ENCODE assay signal across 28 mouse cellular contexts in genomic region chr6:142738637-142739036, GRCm38 (mm10). TPM values are rescaled to one million over a fixed set of nuclear protein-coding genes. Genes with fewer than 3 reads are reported as not detected.
DNase-seq lines count a peak whose midpoint lies in the region; ATAC-seq and TF ChIP-seq lines count a peak whose summit lies in the region.
"Had no signal": no experiment of that assay in that cellular context is flagged by ENCODE, and none has a peak within 500 bp of the region (broad histone marks: within the 10 kb centered on the region; RNA-seq: fewer than 3 reads in every experiment).

No protein-coding gene starts in this region.

- H3K79me2 ChIP-seq in liver, adult 2 months (ENCODE audit: control insufficient read depth, insufficient read depth, low read length): no peaks in the 10 kb centered on the region

- no peak overlapping the region for H3K4me2 ChIP-seq in liver, embryonic 12.5 days
- no peak overlapping the region for H3K4me2 ChIP-seq in liver, embryonic 15.5 days
- H3K4me2 ChIP-seq: embryonic facial prominence, embryonic 13.5 days; embryonic facial prominence, embryonic 15.5 days; forebrain, embryonic 13.5 days; forebrain, embryonic 15.5 days had no signal

- peak overlapping the region; percentile 68 for H3K27ac ChIP-seq in liver, adult 2 months (replicated peaks; ENCODE audit: insufficient read depth, low read depth, low read length)
- no peak overlapping the region for H3K27ac ChIP-seq in liver, embryonic 12.5 days
- peak overlapping the region; percentile 30; the same call in 1 of the 2 replicates for H3K27ac ChIP-seq in liver, embryonic 15.5 days (replicated peaks)
- H3K27ac ChIP-seq: embryonic facial prominence, embryonic 13.5 days; embryonic facial prominence, embryonic 15.5 days; forebrain, embryonic 13.5 days; forebrain, embryonic 15.5 days had no signal

- 0 out of 2 replicates have a peak overlapping the region, but pooled peaks have one; percentile 39 for H3K9ac ChIP-seq in liver, adult 2 months (ENCODE audit: low read depth, low read length)
- H3K9ac ChIP-seq in liver, embryonic 12.5 days: no peak overlapping the region
- H3K9ac ChIP-seq in liver, embryonic 15.5 days: no peak overlapping the region
- H3K9ac ChIP-seq: embryonic facial prominence, embryonic 13.5 days; embryonic facial prominence, embryonic 15.5 days; forebrain, embryonic 13.5 days; forebrain, embryonic 15.5 days had no signal

- H3K36me3 ChIP-seq in liver, adult 2 months (ENCODE audit: control insufficient read depth, insufficient read depth, low read length): no peaks in the 10 kb centered on the region
- no peaks in the 10 kb centered on the region for H3K36me3 ChIP-seq in liver, embryonic 12.5 days
- no peaks in the 10 kb centered on the region for H3K36me3 ChIP-seq in liver, embryonic 15.5 days (replicated peaks)
- H3K36me3 ChIP-seq: embryonic facial prominence, embryonic 13.5 days; embryonic facial prominence, embryonic 15.5 days; forebrain, embryonic 15.5 days; G1E had no signal

- H3K4me3 ChIP-seq in liver, adult 2 months (ENCODE audit: insufficient read depth, low read depth, low read length): no peak overlapping the region
- H3K4me3 ChIP-seq in liver, embryonic 12.5 days: no peak overlapping the region
- no peak overlapping the region for H3K4me3 ChIP-seq in liver, embryonic 15.5 days (replicated peaks)
- H3K4me3 ChIP-seq: embryonic facial prominence, embryonic 13.5 days; embryonic facial prominence, embryonic 15.5 days; erythroblast, embryonic 14.5 days; forebrain, embryonic 13.5 days; forebrain, embryonic 15.5 days had no signal

- no peak for TF ChIP-seq POLR2A in liver, adult 2 months (IDR thresholded peaks at IDR 0.05; ENCODE audit: extremely low read depth, insufficient read depth, low read length)

- no peak for TF ChIP-seq CTCF in liver, adult 2 months (IDR thresholded peaks at IDR 0.05; ENCODE audit: low read depth, low read length)

- 24% methylated on average over 6 of the region's 6 CpGs for WGBS in liver, adult 2 months
- 58% methylated on average over 6 of the region's 6 CpGs for WGBS in liver, embryonic 12.5 days (ENCODE audit: insufficient replicate concordance)
- WGBS in liver, embryonic 15.5 days (ENCODE audit: insufficient replicate concordance): 56% methylated on average over 6 of the region's 6 CpGs

- peak; percentile 17 for DNase-seq in kidney, adult 9 months
- no peak for DNase-seq in kidney, postnatal 10 days
- DNase-seq in liver, adult 2 months (ENCODE audit: extremely low read depth, low read depth, low spot score): peak; percentile 78
- DNase-seq in liver: no peak
- DNase-seq: adrenal gland, adult 2 months; adrenal gland, postnatal 10 days; adrenal gland, postnatal 25 days; B cell, adult 2 months; cerebellum, adult 11 months; cerebellum, adult 18-20 months; cerebellum, adult 8-10 months; cerebellum, adult 9-11 months; cerebellum, postnatal 14 days; cerebellum, postnatal 36 days; embryo, embryonic 11 days had no signal

- ATAC-seq in liver, embryonic 12.5 days: no peak
- no peak for ATAC-seq in liver, embryonic 15.5 days (ENCODE audit: insufficient read depth)
- ATAC-seq in erythroid progenitor cell, adult 5-6 weeks (replicated peaks; ENCODE audit: low FRiP score, poor library complexity, severe bottlenecking): no peak
- ATAC-seq: CD4-positive, CD25-positive, alpha-beta regulatory T cell, adult 4 months; forebrain, embryonic 13.5 days; forebrain, embryonic 15.5 days; Patski had no signal

- no peaks in the 10 kb centered on the region for H3K27me3 ChIP-seq in liver, adult 2 months (ENCODE audit: control insufficient read depth, insufficient read depth, low read length)
- no peaks in the 10 kb centered on the region for H3K27me3 ChIP-seq in liver, embryonic 12.5 days (replicated peaks)
- no peaks in the 10 kb centered on the region for H3K27me3 ChIP-seq in liver, embryonic 15.5 days
- H3K27me3 ChIP-seq: CH12.LX; embryonic facial prominence, embryonic 15.5 days; forebrain, embryonic 13.5 days; forebrain, embryonic 15.5 days had no signal

- peaks cover 11% of the 10 kb centered on the region for H3K4me1 ChIP-seq in liver, adult 2 months (ENCODE audit: control insufficient read depth, insufficient read depth, low read length)
- no peaks in the 10 kb centered on the region for H3K4me1 ChIP-seq in liver, embryonic 12.5 days
- peaks cover 7% of the 10 kb centered on the region; the same call in 1 of the 2 replicates for H3K4me1 ChIP-seq in liver, embryonic 15.5 days (replicated peaks)
- H3K4me1 ChIP-seq: embryonic facial prominence, embryonic 13.5 days; embryonic facial prominence, embryonic 15.5 days; forebrain, embryonic 13.5 days; forebrain, embryonic 15.5 days had no signal

- H3K9me3 ChIP-seq in liver, embryonic 12.5 days (replicated peaks): no peaks in the 10 kb centered on the region
- H3K9me3 ChIP-seq in liver, embryonic 15.5 days (replicated peaks): no peaks in the 10 kb centered on the region
- H3K9me3 ChIP-seq: embryonic facial prominence, embryonic 13.5 days; embryonic facial prominence, embryonic 15.5 days; forebrain, embryonic 13.5 days; forebrain, embryonic 15.5 days; G1E had no signal

RNA-seq across cellular contexts. Expression of gene Cmas, which starts 17.8 kb away (rescaled TPM):
- total RNA-seq in liver, adult 2 months (2014; rRNA removed): 36.8 and 40.1 TPM in 2 replicates
- polyA plus RNA-seq in liver, adult 2 months (2012; rRNA removed): 14.1 and 17.7 TPM in 2 replicates
- 157 and 159 TPM in 2 replicates for polyA plus RNA-seq in liver, embryonic 12.5 days (2016; fragmentation: Nextera tagmentation; extraction: Ambion mirVana)
- polyA plus RNA-seq in liver, embryonic 15.5 days (2015; fragmentation: Nextera tagmentation; extraction: Ambion mirVana): 170 and 172 TPM in 2 replicates
- 226 TPM in 2 replicates for total RNA-seq in erythroid progenitor cell, adult 5-6 weeks (2015; ENCODE audit: low replicate concordance)
- 141 and 188 TPM in 2 replicates for total RNA-seq in erythroid progenitor cell, adult 5-6 weeks (2017; ENCODE audit: low replicate concordance)

RNA-seq across cellular contexts. Expression of gene Abcc9, which starts 36.5 kb away (rescaled TPM):
- total RNA-seq in liver, adult 2 months (2014; rRNA removed): 12.3 and 17.3 TPM in 2 replicates
- polyA plus RNA-seq in liver, adult 2 months (2012; rRNA removed): 2.3 and 3.3 TPM in 2 replicates
- polyA plus RNA-seq in liver, embryonic 12.5 days (2016; fragmentation: Nextera tagmentation; extraction: Ambion mirVana): 2.4 and 2.9 TPM in 2 replicates
- 1.4 and 1.6 TPM in 2 replicates for polyA plus RNA-seq in liver, embryonic 15.5 days (2015; fragmentation: Nextera tagmentation; extraction: Ambion mirVana)
- 0.36 TPM in 1 of 2 replicates, not detected in the other for total RNA-seq in erythroid progenitor cell, adult 5-6 weeks (2015; ENCODE audit: low replicate concordance)
- 0.26 TPM in 1 of 2 replicates, not detected in the other for total RNA-seq in erythroid progenitor cell, adult 5-6 weeks (2017; ENCODE audit: low replicate concordance)
- total RNA-seq: CH12.LX; common myeloid progenitor, adult 5-6 weeks had no signal
- polyA plus RNA-seq: CD4-positive, CD25-positive, alpha-beta regulatory T cell, adult 4 months; erythroblast, embryonic 14.5 days; G1E; Patski had no signal

Comparison
In these comparisons a context has a peak if more than half of its experiments do, and no peak if none do; other contexts are left out.
1. DNase-seq: peak in kidney, adult 9 months (single experiment) and liver, adult 2 months (single experiment); none in kidney, postnatal 10 days (single experiment) and liver (single experiment).